Mouse (Mus musculus) ES-E14 (cell line): ENCODE results near the gene Npepps.

Experiments used
- CHD2 ChIP-seq: IDR thresholded peaks from 2 replicates; pipeline ENCODE4 v1.6.1; 2014; ENCODE audit warnings: mild to moderate bottlenecking, low read depth, low read length, inconsistent platforms
- HCFC1 ChIP-seq: IDR thresholded peaks from 2 replicates; pipeline ENCODE4 v1.6.1; 2012; ENCODE audit warnings: low read length, inconsistent platforms, borderline replicate concordance; ENCODE audit not compliant: insufficient read depth
- ZC3H11A ChIP-seq: IDR thresholded peaks from 2 replicates; pipeline ENCODE4 v1.6.1; 2012; ENCODE audit warnings: low read depth, mild to moderate bottlenecking, inconsistent platforms, low read length, borderline replicate concordance
- ZNF384 ChIP-seq: IDR thresholded peaks from 2 replicates; pipeline ENCODE4 v1.6.1; 2012; ENCODE audit warnings: low read depth, low read length, inconsistent platforms

DNA sequence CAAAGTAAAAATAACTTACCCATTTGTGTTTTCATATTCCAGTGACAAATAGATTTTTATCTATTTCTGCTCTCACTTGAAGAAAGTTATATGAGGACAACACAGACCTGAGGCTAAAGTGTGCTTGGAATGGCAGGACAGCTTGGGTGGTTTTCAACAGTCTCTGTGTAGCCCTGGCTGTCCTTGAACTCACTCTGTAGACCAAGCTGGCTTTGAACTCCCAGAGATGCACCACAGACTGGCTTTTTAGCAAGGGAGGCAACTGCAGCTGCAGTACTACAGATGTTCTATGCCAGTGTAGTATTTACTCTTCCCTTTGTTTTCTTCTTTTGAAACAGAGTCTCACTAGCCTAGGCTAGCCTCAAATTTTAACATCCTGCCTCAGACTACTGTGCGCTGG is 54.3 kb downstream of the Npepps start:
- TF ChIP-seq ZNF384 (no peak), ZC3H11A (no peak), CHD2 (no peak), HCFC1 (no peak)
